Mouse (Mus musculus) adrenal gland, adult (tissue): ENCODE measurements at regions not wholly inside any gene's neighbourhood (a gene's known extent, or its start where the extent isn't known, plus 50 kb on each side); places are given as distances from the start of the nearest gene placed in this dataset.

Experiments
- DNase-seq, 2 experiments: peaks; one replicate each; pipeline ENCODE4 v3.0.0; 2022 to 2023; ENCODE audit warnings: low spot score in 1 of 2; ENCODE audit not compliant: inconsistent age in 2 of 2

- no peak for DNase-seq
These were observed 369.0 kb upstream of the Spred2 start for GRCm38 (mm10) chr11:19554947-19555770.

DNA sequence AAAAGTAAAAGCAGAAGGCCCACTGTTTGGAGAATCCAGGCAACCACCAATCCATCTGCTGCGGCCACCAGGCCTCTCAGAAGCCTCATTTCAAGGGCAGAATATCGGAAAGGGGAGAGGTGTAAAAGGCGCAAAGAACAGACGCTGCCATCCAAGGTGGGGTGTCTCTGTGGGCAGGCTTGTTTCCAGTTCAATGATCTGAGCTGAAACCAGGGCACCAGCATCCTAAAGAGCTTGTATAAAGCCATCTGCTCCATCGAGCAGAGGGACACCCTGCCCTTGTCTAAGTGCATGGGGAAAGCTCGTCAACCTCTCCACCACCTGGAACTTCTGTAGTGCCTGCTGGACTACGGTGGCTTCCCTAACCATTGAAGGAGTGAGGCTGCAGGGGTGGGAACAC lies 363.7 kb upstream of the Spred2 start:
- DNase-seq: no peak

- no peak for DNase-seq
These were observed 361.5 kb upstream of the Spred2 start for GRCm38 (mm10) chr11:19562668-19563067.

DNA sequence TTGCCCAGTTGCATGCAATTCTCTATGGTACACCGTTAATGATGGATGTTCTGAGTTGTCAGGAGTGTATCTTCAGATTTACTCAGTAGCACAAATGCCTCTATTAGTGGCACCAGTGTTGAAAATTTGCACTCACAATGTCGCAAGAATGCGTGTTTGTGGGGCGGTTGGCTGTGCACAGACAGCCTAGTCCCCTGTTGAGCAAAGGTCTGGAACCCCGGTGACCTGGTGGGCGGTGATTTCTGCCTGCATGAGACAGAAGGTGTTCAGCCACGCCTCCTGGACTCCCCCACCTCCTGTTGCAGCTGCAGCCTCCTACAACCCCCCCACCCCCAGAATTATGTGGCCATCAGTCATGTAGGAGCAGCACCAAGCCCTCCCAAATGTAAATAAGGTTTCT lies 338.9 kb upstream of the Spred2 start:
- no peak for DNase-seq

DNA sequence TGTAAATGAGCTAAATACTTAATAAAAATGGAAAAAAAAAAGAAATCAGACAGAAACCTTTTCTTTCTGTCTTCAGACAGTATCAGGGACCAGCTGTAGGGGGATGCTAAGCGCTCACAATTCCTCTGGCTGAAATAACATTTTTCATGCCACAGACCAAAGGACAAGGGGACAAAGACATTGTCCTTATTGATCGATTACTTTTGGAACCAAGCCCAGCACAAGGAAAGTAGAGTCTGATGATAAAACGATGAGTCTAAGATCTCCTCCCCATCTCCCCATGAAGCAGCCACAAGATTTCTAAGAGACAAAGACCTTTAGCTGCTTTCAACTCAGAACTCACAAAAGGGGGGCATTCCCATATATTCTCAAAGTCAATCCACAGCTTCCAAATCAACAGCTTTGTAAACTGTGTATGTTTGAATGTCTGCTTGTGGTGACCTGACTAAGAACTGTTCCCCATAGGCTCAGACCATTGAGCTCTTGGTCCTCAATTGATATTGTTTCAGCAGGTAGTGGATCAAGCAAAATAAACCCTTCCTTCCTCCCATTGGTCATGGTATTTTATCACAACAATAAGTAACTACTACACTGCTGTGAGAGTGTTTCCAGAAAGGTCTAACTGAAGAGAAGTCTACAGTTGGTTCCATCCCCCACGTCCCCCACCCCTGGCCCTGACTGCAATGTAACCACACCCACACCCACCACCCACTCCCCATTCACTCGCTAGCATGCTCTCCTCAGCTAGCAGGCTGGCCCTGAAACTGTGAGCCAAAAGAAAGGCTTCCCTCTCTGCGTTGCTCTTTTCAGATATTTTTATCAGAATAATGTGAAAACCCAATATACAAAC lies 331.4 kb upstream of the Spred2 start:
- no peak for DNase-seq

DNA sequence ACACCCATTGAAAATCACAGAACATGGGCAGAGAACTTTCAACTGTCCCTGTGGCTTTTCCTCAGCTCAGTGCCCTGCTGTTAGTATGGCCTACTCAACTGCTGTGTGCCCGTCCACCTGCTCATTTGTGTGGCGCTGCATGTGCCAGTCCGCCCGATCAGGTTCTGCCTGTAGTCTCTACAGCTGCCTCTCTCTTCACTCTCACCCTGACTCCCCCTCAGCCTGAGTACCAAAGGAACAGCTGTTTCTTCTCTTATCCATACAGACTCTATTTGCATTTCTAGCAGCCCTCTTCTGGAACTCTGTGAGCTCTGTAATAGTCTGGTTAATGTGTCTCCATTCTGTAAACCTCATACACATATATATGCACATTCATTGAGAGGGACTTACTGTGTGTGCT lies 329.1 kb upstream of the Spred2 start:
- no peak for DNase-seq

GRCm38 (mm10) chr11:19596336-19596735 lies 327.8 kb upstream of the Spred2 start:
- no peak for DNase-seq

DNA sequence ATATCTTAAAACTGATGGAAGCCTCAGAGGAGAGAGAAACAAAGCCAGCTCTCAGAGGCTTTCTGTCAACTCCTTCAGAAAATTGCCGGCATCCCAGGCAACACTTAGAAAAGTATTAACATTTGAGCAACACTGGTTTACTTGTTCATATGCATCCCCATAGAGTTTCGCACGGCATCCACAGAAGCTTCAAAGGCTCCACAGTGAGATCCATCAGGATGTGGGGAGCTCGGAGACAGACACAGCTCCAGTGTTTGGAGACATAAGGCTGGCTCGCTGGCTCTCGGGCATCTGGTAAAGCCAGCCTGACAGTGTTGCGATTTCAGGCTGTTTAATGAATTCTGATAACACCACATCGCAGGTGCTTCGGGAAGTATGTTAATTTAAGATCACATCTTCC lies 324.7 kb upstream of the Spred2 start:
- no peak for DNase-seq

DNA sequence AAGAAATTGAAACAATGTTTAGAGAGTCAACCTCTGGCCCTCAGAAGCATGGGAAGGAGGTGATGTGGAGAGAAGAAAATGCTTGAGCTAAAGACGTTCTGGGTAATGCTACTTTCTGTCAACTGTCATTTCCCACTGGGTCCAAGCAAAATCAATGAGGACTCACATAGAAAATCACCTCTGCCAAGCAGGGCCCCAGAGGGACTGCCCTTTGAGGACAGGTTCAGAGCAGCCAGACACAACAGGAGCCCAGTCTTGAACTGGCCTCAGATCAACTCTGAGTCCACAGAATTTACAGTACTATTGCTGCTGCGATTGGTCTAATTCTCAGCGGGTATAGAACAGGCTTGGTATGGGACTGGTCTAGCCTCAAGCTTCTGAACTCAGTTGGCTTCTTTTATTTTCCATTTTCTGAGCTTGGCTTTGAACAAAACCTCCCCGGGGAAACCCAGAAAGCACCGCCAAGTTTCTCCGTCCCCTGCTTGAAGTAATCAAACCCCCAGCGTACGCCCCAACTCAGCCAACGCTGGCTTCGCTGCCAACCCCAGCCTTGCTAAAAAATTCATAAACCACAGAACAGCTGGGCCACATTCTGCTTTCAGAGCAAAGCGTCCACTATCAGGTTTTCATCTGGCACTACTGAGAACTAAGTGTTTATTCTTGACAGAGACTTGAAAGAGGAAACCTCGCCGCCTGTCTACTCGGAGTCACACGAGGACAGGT lies 322.8 kb upstream of the Spred2 start:
- DNase-seq: peak in 1 of 2 experiments; percentile 65

DNA sequence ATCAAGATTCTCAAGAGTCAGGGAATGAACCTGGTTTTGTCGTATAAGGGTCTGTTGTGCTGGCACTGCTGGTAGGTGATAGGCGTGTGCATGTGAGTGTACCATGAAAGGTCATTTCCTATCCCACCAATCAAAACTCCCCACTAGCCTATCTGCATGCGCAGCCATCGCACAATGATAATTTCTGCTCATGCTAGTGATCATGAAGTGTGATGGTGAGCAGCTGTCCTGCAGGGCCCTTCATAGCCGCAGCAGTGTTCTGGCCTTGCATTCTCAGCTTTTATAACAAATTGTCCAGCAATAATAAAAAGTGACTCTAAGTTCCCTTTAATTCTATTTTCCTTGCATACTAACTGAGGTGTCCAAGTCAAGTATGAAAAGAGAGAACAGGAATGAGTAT lies 321.7 kb upstream of the Spred2 start:
- DNase-seq: no peak

DNA sequence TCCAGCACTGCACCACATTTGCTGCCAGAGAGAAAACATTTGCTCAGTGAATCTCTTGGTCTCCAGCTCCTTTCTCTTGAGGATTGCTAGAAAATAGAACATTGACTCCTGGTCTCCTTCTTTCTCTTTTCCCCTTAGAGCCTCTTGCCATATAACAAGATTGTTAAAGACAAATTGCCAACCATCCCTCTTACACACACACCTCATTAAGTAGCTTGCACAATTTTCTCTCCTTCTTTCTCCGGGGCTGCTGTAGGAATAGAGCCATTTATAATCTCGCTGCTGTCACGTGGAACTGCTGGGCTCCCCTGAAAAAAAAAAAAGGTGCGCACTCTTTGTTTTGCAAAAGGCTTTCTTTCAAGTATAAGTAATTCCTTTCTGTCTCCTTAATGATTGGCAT lies 318.6 kb upstream of the Spred2 start:
- DNase-seq: no peak

DNA sequence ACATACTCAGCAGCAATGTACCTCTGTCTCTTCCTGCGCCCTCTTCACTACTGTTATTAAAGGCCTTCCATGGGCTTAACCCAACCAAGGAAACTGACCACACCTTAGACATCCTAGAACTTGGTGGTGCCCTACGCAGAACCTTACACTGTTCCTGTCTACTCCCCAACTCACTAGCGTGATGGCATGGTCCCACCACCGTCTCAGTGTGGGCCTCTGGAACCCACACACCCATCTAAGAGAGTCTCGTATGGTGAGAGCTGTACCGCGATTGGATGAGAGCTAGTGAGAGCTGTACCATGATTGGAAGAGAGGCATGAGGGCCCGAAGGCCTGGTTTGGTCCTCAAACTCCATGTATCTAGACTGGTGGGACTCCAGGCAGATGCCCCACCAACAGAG lies 317.2 kb upstream of the Spred2 start:
- DNase-seq: no peak

- no peak for DNase-seq
These were observed 316.2 kb upstream of the Spred2 start for GRCm38 (mm10) chr11:19607941-19608340.

GRCm38 (mm10) chr11:19608523-19608922 lies 315.7 kb upstream of the Spred2 start:
- DNase-seq: no peak

DNA sequence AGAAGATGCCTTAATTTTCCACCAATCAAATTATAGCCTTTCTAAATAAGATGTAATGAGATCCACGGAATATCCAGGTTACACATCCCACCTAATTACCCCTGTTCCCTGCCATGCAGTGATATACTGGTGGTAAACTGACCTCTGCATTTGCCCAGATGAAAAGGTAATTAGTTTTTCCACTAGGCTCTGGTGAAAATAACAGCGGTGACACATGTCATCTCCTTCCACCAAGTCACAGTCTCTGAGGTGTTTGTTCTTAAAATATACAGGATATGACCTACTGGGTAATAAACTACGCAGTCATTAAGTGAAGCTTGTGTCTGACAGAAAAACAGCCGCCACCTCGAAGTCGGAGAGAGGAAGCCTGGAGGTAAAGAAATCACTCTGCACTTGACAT lies 313.6 kb upstream of the Spred2 start:
- no peak for DNase-seq

DNA sequence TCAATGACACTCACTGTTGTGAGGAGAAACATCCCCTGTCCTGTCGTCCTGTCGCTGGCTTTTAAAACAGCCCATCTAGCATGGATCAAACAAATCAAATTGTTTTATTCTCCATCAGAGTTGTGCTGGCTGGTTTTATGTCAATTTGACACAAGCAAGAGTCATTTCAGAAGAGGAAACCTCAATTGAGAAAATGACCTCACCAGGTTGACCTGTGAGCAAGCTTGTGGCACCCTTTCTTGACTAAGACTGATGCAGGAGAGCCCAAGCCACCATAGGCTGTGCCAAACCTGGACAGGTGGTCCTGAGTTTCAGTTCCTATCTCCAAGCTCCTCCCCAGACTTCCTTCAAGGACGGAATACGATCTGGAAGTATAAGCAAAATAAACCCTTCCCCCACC lies 313.0 kb upstream of the Spred2 start:
- no peak for DNase-seq

DNA sequence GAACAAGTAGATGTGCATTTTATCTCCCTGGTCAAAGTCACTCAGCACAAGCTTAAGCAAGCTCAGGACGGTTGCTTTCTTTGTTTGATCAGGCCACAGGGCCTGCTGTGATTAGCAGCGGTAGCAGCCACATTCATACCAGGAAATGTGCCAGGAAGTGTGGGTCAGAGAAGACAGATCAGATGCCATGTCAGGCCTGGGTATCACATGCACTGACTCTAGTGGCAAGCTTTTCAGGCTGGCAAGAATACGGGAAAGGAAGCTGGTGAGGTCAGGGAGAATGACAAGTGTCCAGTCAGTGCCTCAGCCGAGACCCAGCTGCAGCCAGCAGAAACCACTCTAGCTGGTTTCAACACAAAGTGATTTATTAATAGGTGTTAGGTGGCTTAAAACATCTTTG lies 307.7 kb upstream of the Spred2 start:
- peak in 1 of 2 experiments; percentile 35 for DNase-seq

- no peak for DNase-seq
These were observed 304.7 kb upstream of the Spred2 start for GRCm38 (mm10) chr11:19619494-19619893.

DNA sequence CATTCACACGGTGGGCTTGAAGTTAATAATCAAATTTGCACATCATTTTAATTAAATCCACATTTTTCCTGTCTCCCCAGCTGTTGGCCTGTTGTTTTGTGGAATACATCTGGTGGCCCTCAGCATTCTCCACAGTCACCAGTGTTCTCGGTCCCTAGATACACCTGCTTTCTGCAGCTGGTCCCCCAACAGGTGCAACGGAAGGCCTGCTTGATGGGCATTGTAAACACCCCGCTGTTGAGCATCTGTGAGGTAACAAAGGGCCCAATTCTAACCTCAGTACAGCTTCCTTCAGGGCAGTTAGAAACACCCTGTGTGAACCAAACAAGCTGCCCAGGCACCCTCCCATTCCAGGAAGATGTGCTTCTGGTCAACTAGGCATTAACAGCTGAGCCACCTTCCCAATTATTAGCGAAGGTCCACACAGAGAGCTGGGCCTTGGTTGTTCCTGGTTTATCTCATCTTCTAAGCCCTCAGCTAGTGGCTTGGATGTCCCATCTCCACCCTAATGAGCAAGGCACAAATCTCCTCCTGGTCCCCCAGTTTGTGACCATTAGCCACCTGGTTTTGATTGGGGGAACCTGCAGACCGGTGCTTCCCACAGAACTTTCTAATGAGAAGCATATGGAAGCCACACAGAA lies 293.0 kb upstream of the Spred2 start:
- no peak for DNase-seq

- no peak for DNase-seq
These were observed 291.7 kb upstream of the Spred2 start for GRCm38 (mm10) chr11:19632477-19632876.

DNA sequence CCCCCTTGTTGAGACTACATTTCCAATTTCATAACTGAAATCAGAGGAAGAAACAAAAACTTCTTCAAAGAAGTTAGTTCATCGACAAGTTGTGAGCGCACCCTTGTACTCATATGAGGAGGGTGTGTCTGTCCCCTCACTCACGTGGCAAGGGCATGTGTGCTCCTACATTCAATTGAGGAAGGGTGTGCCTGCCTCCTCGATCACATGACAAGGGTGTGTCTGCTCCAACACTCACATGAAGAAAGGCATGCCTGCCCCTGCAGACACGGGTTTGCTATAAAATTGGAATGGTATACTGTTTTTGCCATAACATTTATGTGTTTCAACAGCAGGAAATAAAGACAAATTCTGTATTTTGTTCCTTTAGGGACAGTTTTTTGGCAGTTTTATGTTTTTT lies 290.6 kb upstream of the Spred2 start:
- DNase-seq: no peak
